Mouse (Mus musculus) intestine, postnatal 0 days (tissue): ENCODE data around the gene Nfe2l2. TPM values are rescaled to one million over a fixed set of nuclear protein-coding genes. Genes with fewer than 3 reads are reported as not detected.
A peak's percentile ranks its signal among the peaks of the same experiment; 100 is the strongest.

ENCODE experiments used
- ATAC-seq: fragments of 200-750 bp; cut with Nextera tagmentation; 2 replicates; pipeline ENCODE4 v1.8.0; 2017; ENCODE audit warnings: mild to moderate bottlenecking, moderate TSS enrichment, moderate library complexity
- H3K27ac ChIP-seq: fragments of 300-500 bp; sonication (generic); 2 replicates; pipeline ENCODE4 v1.5.1; 2014; ENCODE audit warnings: mild to moderate bottlenecking, low read depth, low read length, moderate library complexity
- H3K27me3 ChIP-seq: fragments of 300-500 bp; sonication (generic); replicated peaks from 2 replicates; pipeline ENCODE4 v1.6.1; 2014; ENCODE audit warnings: low read length, mixed read lengths; ENCODE audit not compliant: control insufficient read depth, insufficient read depth
- H3K36me3 ChIP-seq: fragments of 300-500 bp; sonication (generic); 2 replicates; pipeline ENCODE4 v1.6.1; 2014; ENCODE audit warnings: mild to moderate bottlenecking, moderate library complexity; ENCODE audit not compliant: control insufficient read depth, insufficient read depth
- H3K4me1 ChIP-seq: fragments of 300-500 bp; sonication (generic); replicated peaks from 2 replicates; pipeline ENCODE4 v1.6.1; 2014; ENCODE audit warnings: antibody characterized with exemption, low read length, mixed read lengths; ENCODE audit not compliant: control insufficient read depth, insufficient read depth
- H3K4me2 ChIP-seq: fragments of 300-500 bp; sonication (generic); replicated peaks from 2 replicates; pipeline ENCODE4 v1.6.1; 2014; ENCODE audit warnings: low read depth, mild to moderate bottlenecking, moderate library complexity
- H3K4me3 ChIP-seq: fragments of 300-500 bp; sonication (generic); 2 replicates; pipeline ENCODE4 v1.5.1; 2014; ENCODE audit warnings: low read depth, low read length
- H3K9ac ChIP-seq: fragments of 300-500 bp; sonication (generic); 2 replicates; pipeline ENCODE4 v1.6.1; 2014; ENCODE audit warnings: mild to moderate bottlenecking, low read depth, low read length
- H3K9me3 ChIP-seq: fragments of 300-500 bp; sonication (generic); 2 replicates; pipeline ENCODE4 v1.6.1; 2016; ENCODE audit warnings: mixed run types; ENCODE audit not compliant: control insufficient read depth
- CTCF ChIP-seq: sonication (generic); IDR thresholded peaks from 2 replicates; pipeline ENCODE4 v1.5.1; 2016; ENCODE audit warnings: low read depth, mild to moderate bottlenecking, control low read depth, antibody characterized with exemption, moderate library complexity
- WGBS: fragments of 180-500 bp; shearing (Covaris S2); extraction: QIAGEN DNeasy Blood & Tissue Kit; methylation state at CpG from one replicate; pipeline ENCODE4 v1.1.7; 2014; 5-methylcytosine and 5-hydroxymethylcytosine counted together
- polyA plus RNA-seq: library from polyadenylated mRNA; unstranded; fragments of >200 nt; fragmentation: Nextera tagmentation; extraction: Ambion mirVana; gene quantifications from 2 replicates; pipeline ENCODE4 v1.2.1, GENCODE M21; 2015

The Nfe2l2 gene
- polyA plus RNA-seq, 1 experiment from 2014 or later = 93.6 TPM

- TF ChIP-seq CTCF = no peak
- H3K27ac ChIP-seq = no peak overlapping the region
- H3K4me2 ChIP-seq = no peak overlapping the region; the same call in 1 of the 2 replicates
- no peak overlapping the region for H3K9ac ChIP-seq
- 75% methylated on average over 3 of the region's 3 CpGs for WGBS
- H3K4me3 ChIP-seq = no peak overlapping the region
- ATAC-seq = no peak
- H3K27me3 ChIP-seq = no peaks in the 10 kb centered on the region
- peaks cover 7% of the 10 kb centered on the region; the same call in 1 of the 2 replicates for H3K4me1 ChIP-seq
- peaks cover 14% of the 10 kb centered on the region; the same call in 1 of the 2 replicates for H3K36me3 ChIP-seq
- H3K9me3 ChIP-seq = no peaks in the 10 kb centered on the region
Measured at GRCm38 (mm10) chr2:75684526-75684925, 19.9 kb downstream of the Nfe2l2 start.

- H3K4me3 ChIP-seq = no peak overlapping the region
- H3K9me3 ChIP-seq = no peaks in the 10 kb centered on the region
- H3K27me3 ChIP-seq = no peaks in the 10 kb centered on the region
- WGBS = 51% methylated on average over 15 of the region's 15 CpGs
- no peak for ATAC-seq
- H3K4me1 ChIP-seq = peaks cover 3% of the 10 kb centered on the region; the same call in 1 of the 2 replicates
- no peak overlapping the region for H3K9ac ChIP-seq
- no peak for TF ChIP-seq CTCF
- H3K36me3 ChIP-seq = peaks cover 21% of the 10 kb centered on the region
- H3K4me2 ChIP-seq = no peak overlapping the region
- H3K27ac ChIP-seq = peak overlapping the region; percentile 61
Measured at GRCm38 (mm10) chr2:75682978-75683709, 21.3 kb downstream of the Nfe2l2 start.

DNA sequence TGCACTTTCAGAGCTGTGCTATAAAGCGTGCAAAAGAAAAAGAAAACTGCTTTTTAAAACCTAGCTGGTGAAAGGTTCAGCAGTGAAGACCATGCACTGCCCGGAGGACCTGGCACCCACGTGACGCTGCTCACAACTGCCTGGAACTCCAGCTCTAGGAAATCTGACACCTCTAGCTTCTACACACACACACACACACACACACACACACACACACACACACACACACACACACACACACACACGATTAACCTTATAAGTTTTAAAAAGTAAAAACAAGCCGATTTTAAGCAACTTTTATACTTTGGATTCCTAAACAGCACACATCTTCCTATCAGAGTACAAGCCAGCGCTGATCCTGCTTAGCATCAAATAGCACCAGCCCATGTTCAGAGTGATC, 23.0 kb downstream of the Nfe2l2 start:
- TF ChIP-seq CTCF = no peak
- no peaks in the 10 kb centered on the region for H3K9me3 ChIP-seq
- no peak overlapping the region for H3K4me3 ChIP-seq
- H3K4me2 ChIP-seq = no peak overlapping the region
- H3K9ac ChIP-seq = no peak overlapping the region
- no peaks in the 10 kb centered on the region for H3K27me3 ChIP-seq
- peaks cover 3% of the 10 kb centered on the region; the same call in 1 of the 2 replicates for H3K4me1 ChIP-seq
- ATAC-seq = no peak
- H3K27ac ChIP-seq = 0 out of 2 replicates have a peak overlapping the region, but pooled peaks have one; percentile 21
- 50% methylated on average over 7 of the region's 7 CpGs for WGBS
- H3K36me3 ChIP-seq = peaks cover 31% of the 10 kb centered on the region

DNA sequence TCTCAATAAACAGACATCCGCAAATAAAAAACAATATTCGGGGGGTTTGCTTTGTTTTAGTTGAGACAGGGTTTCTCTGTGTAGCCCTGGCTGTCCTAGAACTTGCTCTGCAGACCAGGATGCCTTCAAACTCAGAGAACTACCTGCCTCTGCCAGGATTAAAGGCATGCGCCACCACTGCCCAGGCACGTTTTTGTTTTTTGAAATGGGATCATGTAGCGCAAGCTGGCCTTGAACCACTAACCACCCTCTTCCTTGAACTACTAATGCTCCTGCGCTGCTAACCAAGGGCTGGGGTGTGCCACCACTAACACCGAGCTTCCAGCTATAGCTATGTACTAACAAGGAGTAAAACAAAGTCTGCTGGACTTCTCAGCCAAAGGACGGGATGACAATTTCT, 24.5 kb downstream of the Nfe2l2 start:
- Histone ChIP-seq H3K4me3 (no peak overlapping the region), H3K27ac (no peak overlapping the region), H3K4me1 (0 out of 2 replicates have a peak, but pooled peaks cover 3% of the 10 kb centered on the region), H3K36me3 (peaks cover 41% of the 10 kb centered on the region), H3K9me3 (no peaks in the 10 kb centered on the region), H3K9ac (no peak overlapping the region), H3K4me2 (no peak overlapping the region), H3K27me3 (no peaks in the 10 kb centered on the region)
- no peak for TF ChIP-seq CTCF
- ATAC-seq = no peak
- WGBS = 83% methylated on average over 8 of the region's 8 CpGs

- H3K36me3 ChIP-seq = peaks cover 55% of the 10 kb centered on the region
- H3K4me2 ChIP-seq = no peak overlapping the region
- no peak overlapping the region for H3K9ac ChIP-seq
- no peaks in the 10 kb centered on the region for H3K9me3 ChIP-seq
- no peaks in the 10 kb centered on the region for H3K4me1 ChIP-seq
- 89% methylated on average over 14 of the region's 14 CpGs for WGBS
- no peak for ATAC-seq
- no peak overlapping the region for H3K27ac ChIP-seq
- TF ChIP-seq CTCF = no peak
- no peak overlapping the region for H3K4me3 ChIP-seq
- no peaks in the 10 kb centered on the region for H3K27me3 ChIP-seq
Measured at GRCm38 (mm10) chr2:75676567-75676966, 27.9 kb downstream of the Nfe2l2 start.

- no peaks in the 10 kb centered on the region for H3K27me3 ChIP-seq
- no peak overlapping the region for H3K4me3 ChIP-seq
- 56% methylated on average over 3 of the region's 3 CpGs for WGBS
- peaks cover 35% of the 10 kb centered on the region for H3K36me3 ChIP-seq
- no peaks in the 10 kb centered on the region for H3K9me3 ChIP-seq
- H3K4me2 ChIP-seq = no peak overlapping the region
- no peak for TF ChIP-seq CTCF
- no peak for ATAC-seq
- no peak overlapping the region for H3K9ac ChIP-seq
- H3K27ac ChIP-seq = no peak overlapping the region
- H3K4me1 ChIP-seq = no peaks in the 10 kb centered on the region
Measured at GRCm38 (mm10) chr2:75672561-75672960, 31.9 kb downstream of the Nfe2l2 start.
